Mouse (Mus musculus) testis, adult 2 months (tissue): ENCODE results near the gene Esrra. TPM values are rescaled to one million over a fixed set of nuclear protein-coding genes. Genes with fewer than 3 reads are reported as not detected.

Experiments used
- H3K27ac ChIP-seq: fragments of 200-500 bp; 2 replicates; pipeline ENCODE4 v1.5.1; 2012; ENCODE audit warnings: low read depth, low read length; ENCODE audit not compliant: control insufficient read depth, insufficient read depth
- H3K27me3 ChIP-seq: fragments of 200-500 bp; 2 replicates; pipeline ENCODE4 v1.6.1; 2012; ENCODE audit warnings: mild to moderate bottlenecking, low read length, moderate library complexity; ENCODE audit not compliant: control insufficient read depth, insufficient read depth
- H3K36me3 ChIP-seq: fragments of 200-500 bp; 2 replicates; pipeline ENCODE4 v1.6.1; 2012; ENCODE audit warnings: mild to moderate bottlenecking, low read length; ENCODE audit not compliant: control insufficient read depth, insufficient read depth
- H3K4me1 ChIP-seq: fragments of 200-500 bp; 2 replicates; pipeline ENCODE4 v1.6.1; 2012; ENCODE audit warnings: low read length; ENCODE audit not compliant: control insufficient read depth, insufficient read depth
- H3K4me3 ChIP-seq: fragments of 200-500 bp; 2 replicates; pipeline ENCODE4 v1.5.1; 2012; ENCODE audit warnings: low read depth, mild to moderate bottlenecking, low read length, moderate library complexity, mixed read lengths; ENCODE audit not compliant: control insufficient read depth
- CTCF ChIP-seq: fragments of 200-500 bp; IDR thresholded peaks from 2 replicates; pipeline ENCODE4 v1.5.1; 2012; ENCODE audit warnings: low read depth, mild to moderate bottlenecking, inconsistent platforms, low read length, moderate library complexity; ENCODE audit not compliant: control insufficient read depth, insufficient read depth, insufficient replicate concordance
- POLR2A ChIP-seq: fragments of 200-500 bp; IDR thresholded peaks from 2 replicates; pipeline ENCODE4 v1.6.1; 2012; ENCODE audit warnings: low read depth, mild to moderate bottlenecking, inconsistent platforms, low read length, moderate library complexity; ENCODE audit not compliant: control insufficient read depth
- polyA plus RNA-seq: library from polyadenylated mRNA; depleted of rRNA; stranded (reverse); fragments of >200 nt; gene quantifications from 2 replicates; pipeline ENCODE4 v1.2.3, GENCODE M21; 2012

Gene Esrra
- polyA plus RNA-seq, 1 experiment = 13.3 TPM

DNA sequence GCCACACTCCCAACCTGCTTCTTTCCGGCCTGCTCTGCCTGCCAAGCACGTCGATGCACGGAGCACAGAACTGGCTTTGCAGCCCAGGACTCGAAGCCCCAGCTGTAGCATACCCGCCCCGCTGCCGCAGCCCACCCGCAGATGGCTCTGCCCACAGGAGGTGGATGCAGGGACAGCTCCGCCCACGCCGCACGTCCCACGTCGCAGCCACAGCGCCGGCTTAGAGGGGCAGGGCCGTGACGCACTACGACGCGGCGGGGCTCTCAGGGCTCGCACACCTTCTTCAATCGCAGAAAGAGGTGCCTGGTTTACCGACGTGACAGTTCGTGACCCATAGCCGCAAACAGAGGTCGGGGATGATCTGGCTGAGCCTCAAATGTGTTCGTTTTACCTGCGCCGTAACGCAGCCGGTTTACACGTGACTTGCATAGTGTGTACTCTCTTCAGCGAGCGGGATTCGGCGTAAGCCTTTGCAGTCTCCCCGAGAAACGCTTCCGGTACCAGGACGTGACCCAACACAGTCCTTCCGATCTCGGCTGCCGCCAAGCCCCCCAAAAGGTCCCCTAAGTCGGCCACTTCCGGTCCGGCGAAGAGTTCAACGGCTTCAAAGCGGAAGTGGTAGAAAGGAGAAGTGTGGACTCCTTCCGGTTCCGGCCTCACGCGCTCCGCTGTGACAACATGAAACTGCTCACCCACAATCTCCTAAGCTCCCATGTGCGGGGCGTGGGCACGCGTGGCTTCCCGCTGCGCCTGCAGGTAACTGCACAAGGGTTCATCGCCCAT lies 11.9 kb downstream of the Esrra start, which contains the start of the genes Trmt112 and Prdx5:
TSS of gene Trmt112 (plus strand) at position 192 of the 783 bp plus-strand sequence.
TSS of gene Prdx5 (minus strand) at position 600 of the 783 bp plus-strand sequence.
- TF ChIP-seq CTCF (no peak), POLR2A (peak; percentile 59)
- Histone ChIP-seq H3K27me3 (no peaks in the 10 kb centered on the region), H3K4me3 (peak within 1 kb of the TSS; percentile 93), H3K27ac (peak within 1 kb of the TSS; percentile 99), H3K4me1 (peaks cover 23% of the 10 kb centered on the region), H3K36me3 (peaks cover 2% of the 10 kb centered on the region; the same call in 1 of the 2 replicates)

DNA sequence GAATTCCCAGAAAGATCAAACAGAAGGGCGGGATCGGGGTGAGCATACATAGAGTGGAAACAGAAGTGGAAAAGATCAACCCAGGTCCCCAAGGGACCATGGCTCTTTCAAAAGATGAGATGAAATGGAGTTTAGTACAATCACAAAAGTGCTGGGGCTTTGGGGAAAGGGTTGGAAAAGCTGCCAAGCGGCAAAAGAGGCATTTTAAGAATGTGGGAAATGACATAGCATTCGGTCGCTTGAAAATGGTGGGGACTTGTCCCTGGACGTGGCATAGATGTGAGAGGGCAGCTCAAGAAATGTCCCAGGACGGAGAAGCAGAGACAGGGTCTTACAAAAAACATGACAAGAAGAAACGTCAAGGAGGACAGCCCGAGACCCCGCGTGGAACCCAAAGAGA lies 12.6 kb downstream of the Esrra start:
- Histone ChIP-seq H3K27me3 (no peaks in the 10 kb centered on the region), H3K27ac (peak overlapping the region; percentile 99), H3K4me1 (peaks cover 23% of the 10 kb centered on the region), H3K36me3 (peaks cover 2% of the 10 kb centered on the region; the same call in 1 of the 2 replicates), H3K4me3 (peak overlapping the region; percentile 93)
- no peak for TF ChIP-seq POLR2A

DNA sequence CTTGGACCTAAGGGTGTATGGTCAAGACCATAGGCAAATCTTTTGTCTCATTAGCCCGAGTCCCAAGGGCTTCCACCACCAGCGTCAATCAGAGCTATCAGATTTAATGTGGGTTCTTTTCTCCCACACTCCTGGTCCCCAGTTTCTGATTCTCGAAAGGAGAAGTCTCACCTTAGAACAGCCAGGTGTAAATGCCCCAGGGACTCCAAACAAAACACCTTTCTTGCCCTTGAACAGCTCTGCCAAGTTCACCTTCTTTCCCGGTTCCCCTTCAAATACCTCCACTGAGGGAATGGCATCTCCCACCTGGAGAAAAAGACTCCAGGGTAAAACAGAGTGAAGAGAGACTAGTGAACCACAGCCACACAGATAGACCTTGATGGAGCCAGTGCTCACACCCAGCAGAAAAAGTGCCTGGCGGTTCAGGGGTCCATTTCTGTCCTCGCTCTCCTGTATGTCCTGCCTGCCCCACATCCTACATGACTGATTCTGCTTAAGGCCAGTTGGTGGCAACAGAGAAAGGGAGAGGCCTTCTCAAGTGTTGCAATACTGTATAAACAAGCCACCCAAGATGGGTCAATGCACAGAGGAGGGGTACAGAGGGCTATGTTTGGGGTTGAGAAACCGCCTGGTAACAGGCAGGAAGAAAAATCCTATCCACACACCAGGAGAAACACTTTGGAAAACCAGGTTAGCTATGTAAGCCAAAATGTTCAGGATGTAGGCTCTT lies 13.6 kb downstream of the Esrra start:
- H3K36me3 ChIP-seq = peaks cover 2% of the 10 kb centered on the region; the same call in 1 of the 2 replicates
- peak overlapping the region; percentile 93 for H3K4me3 ChIP-seq
- no peaks in the 10 kb centered on the region for H3K27me3 ChIP-seq
- H3K27ac ChIP-seq = no peak overlapping the region
- TF ChIP-seq CTCF (no peak), POLR2A (no peak)
- peaks cover 23% of the 10 kb centered on the region for H3K4me1 ChIP-seq

DNA sequence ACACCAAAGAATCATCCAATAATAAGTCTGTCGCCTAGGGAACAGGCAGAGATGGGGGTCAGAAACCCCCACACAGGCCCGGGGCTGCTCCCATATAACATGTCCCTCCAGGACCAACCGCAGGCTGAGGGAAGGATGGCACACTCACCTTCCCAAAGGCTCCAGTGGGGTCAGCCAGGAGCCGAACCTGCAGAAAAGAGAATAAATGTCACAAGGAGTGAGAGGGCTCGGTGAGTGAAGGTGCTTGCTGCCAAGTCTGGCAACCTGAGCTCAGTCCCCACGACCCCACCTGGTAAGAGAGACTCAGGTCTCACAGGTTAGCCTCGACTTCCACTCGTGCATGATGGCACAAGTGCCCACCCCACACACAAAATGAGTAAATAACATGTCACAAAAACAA lies 14.5 kb downstream of the Esrra start:
- H3K27ac ChIP-seq = no peak overlapping the region
- no peak overlapping the region for H3K4me3 ChIP-seq
- H3K36me3 ChIP-seq = peaks cover 2% of the 10 kb centered on the region; the same call in 1 of the 2 replicates
- H3K27me3 ChIP-seq = no peaks in the 10 kb centered on the region
- TF ChIP-seq CTCF = no peak
- TF ChIP-seq POLR2A = no peak
- H3K4me1 ChIP-seq = peaks cover 23% of the 10 kb centered on the region

DNA sequence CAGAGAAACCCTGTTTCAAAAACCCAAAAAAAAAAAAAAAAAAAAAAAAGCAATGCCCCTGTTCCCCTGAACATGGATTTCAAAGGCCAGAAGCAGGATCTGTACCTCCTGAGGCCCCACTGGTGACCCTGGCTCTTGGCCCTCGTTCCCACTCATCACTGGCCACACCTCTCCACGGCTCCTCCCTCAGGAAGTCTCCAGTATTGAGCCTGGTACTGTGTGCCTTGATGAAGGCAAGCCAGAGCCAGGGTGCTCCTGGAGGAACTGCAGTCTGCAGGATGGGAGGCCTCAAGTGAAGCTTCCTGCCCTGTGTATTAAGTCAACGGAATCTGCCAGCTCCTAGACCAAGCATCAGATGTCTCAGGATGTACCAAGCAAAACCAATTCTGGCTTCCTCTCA lies 15.4 kb downstream of the Esrra start:
- no peaks in the 10 kb centered on the region for H3K27me3 ChIP-seq
- H3K4me1 ChIP-seq = peaks cover 22% of the 10 kb centered on the region
- H3K4me3 ChIP-seq = no peak overlapping the region
- H3K36me3 ChIP-seq = no peaks in the 10 kb centered on the region; the same call in 1 of the 2 replicates
- TF ChIP-seq POLR2A = no peak
- no peak for TF ChIP-seq CTCF
- no peak overlapping the region for H3K27ac ChIP-seq

DNA sequence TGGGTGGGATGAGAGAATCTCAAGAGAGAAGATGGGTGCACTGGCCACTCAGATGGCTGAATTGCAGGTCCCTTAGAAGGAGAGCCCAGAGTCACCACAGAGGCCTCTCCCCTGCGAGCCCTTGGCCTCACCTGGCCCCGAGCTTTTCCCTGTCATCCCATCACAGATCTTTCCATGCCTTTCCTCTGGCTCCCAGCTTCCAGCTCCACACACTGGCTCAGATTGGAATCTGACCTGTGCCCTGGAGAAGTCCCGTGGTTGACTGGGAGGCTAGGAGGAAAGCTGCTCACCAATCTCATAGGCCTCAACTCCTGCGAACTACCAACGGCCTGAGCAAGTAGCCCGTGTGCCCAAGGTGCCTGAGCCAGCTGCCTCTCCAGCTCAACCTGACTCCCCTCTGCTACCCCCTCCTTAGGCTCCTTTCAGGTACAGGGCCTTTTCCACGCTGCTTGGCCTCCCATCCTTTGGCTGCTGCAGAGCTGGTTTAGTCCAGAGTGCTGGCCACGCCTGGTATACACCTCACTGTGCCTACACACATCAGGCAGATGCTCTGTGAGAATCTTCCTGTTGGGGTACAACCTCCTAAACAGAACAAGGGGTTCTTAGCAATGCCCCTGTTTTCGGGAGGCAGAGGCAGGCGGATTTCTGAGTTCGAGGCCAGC lies 16.0 kb downstream of the Esrra start:
- Histone ChIP-seq H3K27me3 (no peaks in the 10 kb centered on the region), H3K36me3 (no peaks in the 10 kb centered on the region; the same call in 1 of the 2 replicates), H3K4me3 (no peak overlapping the region), H3K4me1 (peaks cover 18% of the 10 kb centered on the region), H3K27ac (no peak overlapping the region)
- TF ChIP-seq CTCF (no peak), POLR2A (no peak)

DNA sequence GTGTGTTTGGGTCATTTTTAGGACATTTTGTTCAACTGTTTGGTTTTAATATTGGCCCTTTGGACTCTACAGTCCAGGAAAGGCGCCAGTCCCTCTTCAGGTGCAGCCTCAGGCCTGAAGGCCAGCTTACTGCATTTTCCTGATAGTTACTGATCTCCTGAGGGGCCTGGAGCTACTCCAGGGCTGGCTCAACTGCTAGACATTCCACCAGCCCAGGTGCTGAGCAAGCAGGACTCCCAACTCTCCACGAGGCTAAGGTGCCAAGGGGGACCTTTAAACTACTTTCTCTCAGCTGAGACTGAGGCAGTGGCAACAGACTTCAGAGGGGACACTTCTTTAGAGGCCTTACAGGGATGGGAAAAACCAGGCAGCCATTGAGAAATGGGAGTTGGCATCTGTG lies 16.8 kb downstream of the Esrra start:
- Histone ChIP-seq H3K27me3 (no peaks in the 10 kb centered on the region), H3K27ac (no peak overlapping the region), H3K36me3 (no peaks in the 10 kb centered on the region; the same call in 1 of the 2 replicates), H3K4me1 (peaks cover 15% of the 10 kb centered on the region), H3K4me3 (no peak overlapping the region)
- TF ChIP-seq POLR2A (no peak), CTCF (no peak)
